Mouse (Mus musculus) layer of hippocampus, adult 9-11 months (tissue): ENCODE measurements at regions not wholly inside any gene's neighbourhood (a gene's known extent, or its start where the extent isn't known, plus 50 kb on each side); places are given as distances from the start of the nearest gene placed in this dataset.
"Not testable (repeated sequence)": the region's sequence is repeated elsewhere in the genome, so short reads cannot be mapped to it uniquely, and the experiment has no call there.

ENCODE experiments used
- DNase-seq: peaks from one replicate; pipeline ENCODE4 v3.0.0; 2022

DNA sequence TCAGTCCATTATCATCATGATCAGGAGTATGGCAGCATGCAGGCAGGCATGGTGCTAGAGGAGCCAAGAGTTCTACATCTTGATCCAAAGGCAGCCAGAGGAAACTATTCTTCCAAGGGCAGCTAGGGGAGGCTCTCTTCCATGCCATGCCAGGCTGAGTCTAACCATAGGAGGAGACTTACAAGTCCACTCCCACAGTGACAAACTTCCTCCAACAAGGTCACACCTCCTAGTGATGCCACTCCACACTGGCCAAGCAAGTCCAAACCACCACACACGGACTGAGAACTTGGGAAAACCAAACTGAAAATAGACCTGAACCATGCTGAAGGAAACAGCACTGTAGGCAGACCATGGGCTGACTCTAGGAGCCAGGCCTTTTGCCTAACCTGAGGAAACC is 197.4 kb downstream of the Prex1 start:
- no peak for DNase-seq

GRCm38 (mm10) chr2:166514664-166515063 is 199.0 kb downstream of the Prex1 start:
- no peak for DNase-seq

DNA sequence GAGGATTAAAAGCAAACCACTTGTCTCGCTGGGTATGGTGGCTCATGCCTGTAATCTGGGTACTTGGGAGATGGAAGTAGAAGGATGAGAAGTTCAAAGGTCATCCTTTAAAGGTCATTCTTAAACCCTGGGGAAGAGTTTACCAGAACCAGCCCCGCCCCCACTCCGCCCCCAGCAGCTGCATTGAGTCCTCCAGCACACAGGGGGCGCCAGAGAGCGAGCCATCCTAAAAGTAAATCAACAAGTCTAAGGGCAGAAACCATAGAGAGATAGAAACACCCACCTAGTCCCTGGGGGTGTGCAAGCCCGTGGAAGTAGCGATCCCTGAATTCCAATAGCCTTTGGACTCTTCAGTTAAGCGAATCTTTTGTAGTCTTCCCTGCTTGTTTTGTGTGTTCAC is 201.1 kb downstream of the Prex1 start:
- no peak for DNase-seq

GRCm38 (mm10) chr2:166511477-166511876 is 202.2 kb downstream of the Prex1 start:
- not testable (repeated sequence) for DNase-seq

DNA sequence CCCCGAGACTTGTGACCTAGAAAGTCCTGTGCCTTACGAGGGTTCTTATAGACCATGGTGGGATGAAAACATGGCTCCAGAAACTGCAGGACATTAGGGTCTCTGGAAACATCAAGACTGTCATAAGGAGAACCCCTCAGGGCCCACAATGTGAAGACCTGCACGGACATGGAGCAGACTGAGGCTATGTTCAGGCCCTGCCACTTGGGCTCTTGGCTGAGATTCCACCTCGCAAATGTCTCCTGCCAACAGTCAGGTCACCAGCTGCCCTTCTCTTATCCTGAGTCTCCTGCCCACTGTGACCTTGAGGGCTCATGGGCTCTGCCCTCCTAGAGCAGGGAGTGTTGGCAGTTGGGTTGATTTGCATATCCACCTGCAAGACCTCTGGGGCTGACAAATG is 202.9 kb downstream of the Prex1 start:
- no peak for DNase-seq

DNA sequence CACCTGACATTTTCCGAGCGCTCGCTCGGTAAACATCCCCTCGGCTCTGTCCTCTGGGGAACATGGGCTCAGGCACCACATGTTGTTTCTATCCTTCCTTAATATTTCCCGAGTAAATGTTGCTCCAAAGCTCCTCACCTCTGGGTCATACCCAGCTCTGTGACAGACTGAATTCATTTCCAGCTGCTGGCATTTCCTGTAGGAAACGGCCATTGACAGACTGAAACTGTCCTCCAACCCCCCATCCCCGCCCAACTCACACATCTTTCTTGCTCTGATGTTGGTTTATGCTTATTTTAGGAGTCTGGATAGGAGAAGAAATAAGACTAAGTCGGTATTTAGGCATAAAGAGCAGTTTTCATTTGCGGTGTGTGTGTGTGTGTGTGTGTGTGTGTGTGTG is 204.0 kb downstream of the Prex1 start:
- DNase-seq, result no peak

DNA sequence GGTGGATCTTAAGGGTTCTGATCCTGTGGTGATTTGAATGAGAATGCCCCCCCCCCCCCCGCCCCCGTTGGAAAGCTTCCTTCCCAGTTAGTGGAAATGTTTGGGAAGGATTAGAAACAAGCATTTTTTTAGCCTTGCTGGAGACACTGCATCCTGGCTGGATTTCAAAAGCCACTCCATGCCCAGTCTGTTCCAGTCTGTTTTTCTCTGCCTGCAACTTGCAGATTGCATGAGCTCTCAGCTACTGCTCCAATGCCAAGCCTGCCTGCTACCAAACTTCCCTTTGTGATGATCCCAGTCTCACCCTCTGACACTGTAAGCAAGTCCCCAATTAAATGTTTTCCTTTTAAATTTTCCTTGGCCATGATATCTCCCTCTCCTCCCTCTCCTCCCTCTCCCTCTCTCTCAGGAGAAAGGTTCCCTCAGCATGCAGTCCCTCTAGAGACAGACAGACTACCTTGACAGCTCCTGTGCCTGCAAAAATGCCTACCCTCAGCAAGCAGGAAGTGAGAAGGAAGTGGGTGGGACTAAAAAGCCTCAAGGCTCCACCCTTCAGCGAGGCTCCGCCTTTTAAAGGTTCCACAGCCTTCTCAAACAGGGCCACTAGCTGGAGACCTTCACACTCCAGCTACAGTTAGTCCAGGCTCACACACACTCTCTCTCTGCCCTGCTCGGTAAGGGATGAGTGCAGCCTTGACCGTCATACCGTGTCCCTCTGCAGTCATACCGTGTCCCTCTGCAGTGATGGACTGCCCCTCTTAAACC is 204.8 kb downstream of the Prex1 start:
- no peak for DNase-seq

- no peak for DNase-seq
These were observed 208.3 kb downstream of the Prex1 start for GRCm38 (mm10) chr2:166505309-166505708.

DNA sequence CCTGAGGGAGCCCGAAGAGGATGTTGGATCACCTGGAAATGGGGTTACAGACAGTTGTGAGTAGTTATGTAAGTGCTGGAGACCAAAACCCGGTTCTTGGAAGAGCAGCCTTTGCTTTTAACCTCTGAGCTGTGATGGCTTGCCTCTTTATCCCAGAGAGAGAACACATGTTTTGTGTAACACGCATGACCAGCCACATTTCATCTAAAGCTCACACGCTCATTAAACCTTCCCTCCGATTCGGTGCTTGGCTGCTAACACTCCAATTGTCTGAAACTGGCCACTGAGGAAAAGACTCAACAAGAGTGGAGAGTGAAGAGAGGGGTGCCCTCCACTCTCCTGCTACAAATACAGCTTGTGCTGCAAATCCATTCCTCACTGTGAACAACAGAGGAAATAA is 210.0 kb downstream of the Prex1 start:
- DNase-seq, result no peak

DNA sequence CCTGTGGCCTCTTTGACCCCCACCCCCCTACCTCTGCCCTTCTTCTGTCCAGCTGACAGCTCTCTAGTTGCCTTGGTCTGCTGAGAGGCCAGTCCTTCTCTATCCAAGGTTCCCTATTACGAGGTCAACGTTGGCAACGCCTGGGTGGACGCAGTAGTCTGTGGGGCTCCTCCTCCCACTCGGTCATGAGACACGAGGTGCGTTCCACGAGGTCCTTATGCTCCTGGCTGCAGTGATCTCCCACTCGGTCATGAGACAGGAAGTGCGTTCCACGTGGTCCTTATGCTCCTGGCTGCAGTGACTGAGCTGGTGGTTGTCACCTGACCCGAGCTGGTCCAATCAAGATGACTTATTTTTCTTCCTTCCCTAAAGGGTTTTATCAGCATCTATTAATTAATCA is 220.7 kb downstream of the Prex1 start:
- DNase-seq, result no peak

- no peak for DNase-seq
These were observed 221.2 kb downstream of the Prex1 start for GRCm38 (mm10) chr2:166492421-166492820.

GRCm38 (mm10) chr2:166491861-166492260 is 221.8 kb downstream of the Prex1 start:
- no peak for DNase-seq

DNA sequence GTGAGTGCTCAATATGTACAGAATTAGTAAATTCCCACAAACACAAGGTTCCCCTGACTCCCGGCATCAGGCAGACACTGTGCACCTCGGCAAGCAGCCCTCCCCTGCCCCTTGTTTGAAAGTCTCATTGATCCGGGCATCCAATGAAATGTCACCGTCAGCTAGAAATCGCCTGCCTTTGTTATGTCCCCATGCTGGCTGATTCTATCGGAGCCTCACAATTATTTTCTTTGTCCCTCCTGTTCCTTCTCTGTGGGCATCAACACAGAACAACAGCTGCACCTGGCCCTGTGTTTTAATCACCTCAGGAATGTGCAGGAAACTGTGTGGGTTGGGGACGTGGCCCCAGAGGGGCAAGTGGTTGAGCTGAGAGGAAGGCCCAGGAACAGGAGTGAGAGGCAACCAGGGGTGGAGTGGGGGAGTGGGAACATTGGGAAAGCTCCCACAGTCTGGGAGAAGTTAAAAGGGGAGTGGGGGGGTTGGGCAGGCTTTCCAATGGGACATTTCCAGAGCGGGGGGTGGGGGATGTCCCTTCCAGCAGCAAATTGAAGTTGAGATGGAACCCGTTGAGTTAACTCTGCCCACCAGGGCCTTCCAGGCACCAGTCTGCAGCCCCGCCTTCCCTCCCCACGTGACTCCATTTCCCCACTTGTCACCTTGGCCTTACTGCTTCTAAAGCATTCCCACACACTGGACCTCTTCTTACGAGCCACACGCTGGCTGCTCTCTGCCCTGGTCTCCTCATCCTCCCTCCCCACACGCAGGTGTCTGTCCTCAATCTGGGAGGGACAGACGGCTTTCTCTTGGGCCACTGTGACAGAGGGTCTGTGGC is 224.4 kb downstream of the Prex1 start:
- no peak for DNase-seq

DNA sequence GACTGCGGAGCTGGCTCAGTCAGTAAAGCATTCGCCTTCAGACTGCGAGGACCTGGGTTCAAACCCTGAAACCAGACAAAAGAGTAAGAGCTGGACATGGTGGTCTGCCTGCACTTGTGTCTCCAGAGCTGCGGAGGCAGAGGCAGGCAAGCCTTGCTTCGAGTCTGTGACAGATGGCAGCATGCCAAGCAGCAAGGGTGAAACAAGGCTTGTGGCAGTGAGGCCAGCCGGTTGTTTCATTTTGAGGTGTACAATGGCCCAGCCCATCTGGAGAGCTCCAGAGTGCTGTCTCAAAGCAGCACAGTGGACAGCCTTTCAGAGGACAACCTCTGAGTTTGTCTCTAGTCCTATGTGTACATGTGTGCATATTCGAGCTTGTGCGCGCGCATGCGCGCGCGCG is 225.9 kb downstream of the Prex1 start:
- no peak for DNase-seq

DNA sequence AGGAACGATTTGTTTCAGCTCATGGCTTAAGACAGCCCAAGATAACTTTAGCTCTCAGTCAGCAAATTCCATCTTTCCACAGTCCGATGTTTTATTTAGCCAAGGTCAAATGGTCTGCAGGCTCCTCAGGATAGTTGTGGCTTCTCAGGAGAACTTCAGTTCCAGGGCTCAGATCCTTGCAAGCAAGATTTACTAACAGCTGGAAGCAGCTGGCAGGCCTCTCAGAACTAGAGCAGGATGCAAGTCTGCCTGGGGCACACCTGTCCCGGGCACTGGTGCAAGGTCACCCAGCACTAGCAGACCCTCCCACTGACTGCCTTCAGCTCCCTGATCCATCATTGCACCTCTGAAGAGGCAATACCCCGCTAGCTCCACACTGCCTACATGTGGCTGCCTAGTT is 227.8 kb downstream of the Prex1 start:
- DNase-seq, result no peak

DNA sequence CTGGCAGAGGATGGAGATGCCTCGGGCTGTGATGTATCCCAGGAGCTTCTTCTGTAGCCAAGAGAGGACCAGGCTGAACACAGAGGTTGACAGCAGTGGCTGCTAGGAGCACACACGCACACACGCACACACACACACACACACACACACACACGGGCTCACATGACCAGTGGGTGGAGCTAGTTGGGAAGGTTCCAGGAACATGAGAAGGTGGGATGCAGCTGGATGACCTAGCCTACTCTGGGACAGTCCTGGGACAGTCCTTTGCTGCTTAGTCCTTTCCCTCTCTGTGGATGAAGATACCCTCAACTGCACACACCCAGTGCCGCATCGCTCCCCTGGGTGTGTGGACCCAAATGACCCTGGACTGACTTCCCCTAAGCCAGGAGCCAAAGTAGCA is 228.3 kb downstream of the Prex1 start:
- DNase-seq, result no peak

DNA sequence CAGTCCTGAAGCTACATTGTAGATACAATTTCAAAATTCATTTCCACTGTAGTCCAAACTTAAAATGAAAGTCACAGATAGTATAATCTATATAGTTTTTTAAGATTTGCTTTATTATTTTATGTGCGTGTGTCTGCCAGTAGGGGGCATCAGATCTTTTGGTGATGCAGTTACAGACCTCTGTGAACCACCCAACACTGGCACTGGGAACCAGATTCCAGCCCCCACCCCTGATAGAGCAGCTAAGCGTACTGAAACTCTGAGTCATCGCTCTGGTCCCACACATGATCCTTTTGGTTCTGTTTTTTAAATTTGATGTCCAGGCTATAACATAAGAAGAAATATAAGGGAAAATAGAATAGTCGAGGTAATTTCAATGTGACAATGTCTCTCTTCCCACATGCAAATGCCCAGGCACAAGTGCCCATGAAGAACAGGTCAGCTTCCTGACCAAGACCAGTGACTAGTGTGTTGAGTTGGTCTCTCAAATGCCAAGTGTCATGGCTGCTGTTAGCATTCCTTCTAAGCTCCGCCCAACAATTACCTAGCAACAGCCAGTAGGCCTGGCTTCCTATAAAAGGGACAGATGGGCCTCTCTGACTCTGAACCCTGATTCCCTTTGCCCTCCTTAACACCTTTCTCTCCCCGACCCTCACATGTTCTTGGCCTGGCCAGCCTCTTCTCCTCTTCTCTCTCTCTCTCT is 229.9 kb downstream of the Prex1 start:
- DNase-seq, result no peak

- no peak for DNase-seq
These were observed 230.7 kb downstream of the Prex1 start for GRCm38 (mm10) chr2:166482720-166483616.

DNA sequence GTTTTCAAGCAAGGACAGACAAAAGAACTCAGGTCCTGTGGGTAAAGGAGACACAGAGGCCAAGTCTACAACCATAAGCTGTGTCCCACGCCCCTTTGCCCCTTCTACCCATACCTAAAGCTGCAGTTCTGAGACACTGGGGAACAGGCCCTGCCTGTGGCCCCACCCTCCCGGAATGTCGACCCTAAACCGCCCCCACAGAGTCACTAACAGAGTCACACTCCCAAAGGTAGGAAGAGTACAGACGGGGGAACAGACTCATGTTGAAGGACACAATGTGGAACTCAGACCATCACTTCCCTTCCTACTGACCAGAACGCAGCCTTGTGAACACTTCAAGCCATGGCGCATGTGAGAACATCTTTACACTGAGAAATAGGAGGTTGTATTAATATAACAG is 231.9 kb downstream of the Prex1 start:
- DNase-seq, result no peak

GRCm38 (mm10) chr2:166481362-166481761 is 232.3 kb downstream of the Prex1 start:
- DNase-seq, result no peak

GRCm38 (mm10) chr2:166480883-166481282 is 232.7 kb downstream of the Prex1 start:
- DNase-seq, result no peak

DNA sequence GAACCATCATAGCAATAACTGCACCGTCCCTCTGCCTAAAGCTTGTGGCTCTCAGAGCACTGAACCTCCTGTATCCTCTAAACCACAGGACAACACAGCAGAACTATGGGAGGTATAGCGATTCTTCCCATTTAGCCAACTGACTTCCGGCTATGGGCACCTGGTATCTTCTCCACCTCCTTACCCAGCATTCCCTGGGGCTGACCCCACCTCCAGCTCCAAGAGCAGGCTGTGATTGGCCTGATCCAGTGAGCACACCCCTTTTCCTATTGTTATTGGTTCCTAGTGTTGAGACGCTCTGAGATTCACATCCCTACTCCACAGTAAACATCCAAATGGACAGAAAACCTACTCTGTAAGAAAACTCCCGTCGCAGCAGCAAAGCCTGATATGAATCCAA is 236.7 kb downstream of the Prex1 start:
- DNase-seq, result no peak

DNA sequence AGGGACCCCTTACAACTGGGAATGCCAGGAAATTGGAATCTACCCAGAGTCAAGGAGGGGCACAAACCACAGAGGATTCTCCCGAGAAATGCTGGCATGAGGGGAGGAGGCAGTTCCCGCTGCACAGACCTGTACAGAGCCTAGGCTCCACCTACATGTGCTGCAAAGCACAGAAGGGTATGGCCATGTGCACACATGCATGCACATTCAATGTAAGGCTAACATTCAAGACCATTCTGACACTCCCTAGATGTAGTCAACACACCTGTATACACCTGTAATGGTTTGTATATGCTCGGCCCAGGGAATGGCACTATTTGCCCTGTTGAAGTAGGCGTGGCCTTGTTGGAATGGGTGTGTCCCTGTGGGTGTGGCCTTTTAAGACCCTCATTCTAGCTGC is 238.0 kb downstream of the Prex1 start:
- no peak for DNase-seq
